Mouse (Mus musculus) liver, embryonic 11.5 days (tissue): ENCODE data around the gene Cyp2u1. TPM values are rescaled to one million over a fixed set of nuclear protein-coding genes. Genes with fewer than 3 reads are reported as not detected.
A peak's percentile ranks its signal among the peaks of the same experiment; 100 is the strongest.

ENCODE experiments used
- ATAC-seq: fragments of 200-750 bp; cut with Nextera tagmentation; replicated peaks from 2 replicates; pipeline ENCODE4 v1.8.0; 2017; ENCODE audit warnings: moderate number of reproducible peaks, mild to moderate bottlenecking, moderate TSS enrichment, moderate library complexity; ENCODE audit not compliant: low FRiP score
- DNase-seq: peaks from one replicate; pipeline ENCODE4 v3.0.0-alpha.2; 2017; ENCODE audit warnings: low spot score
- H3K27ac ChIP-seq: fragments of 300-500 bp; sonication (generic); 2 replicates; pipeline ENCODE4 v1.5.1; 2014; ENCODE audit warnings: mild to moderate bottlenecking, low read depth, low read length, control low read depth
- H3K27me3 ChIP-seq: fragments of 300-500 bp; sonication (generic); replicated peaks from 2 replicates; pipeline ENCODE4 v1.6.1; 2014; ENCODE audit warnings: low read length, mixed read lengths; ENCODE audit not compliant: control insufficient read depth, insufficient read depth
- H3K36me3 ChIP-seq: fragments of 300-500 bp; sonication (generic); 2 replicates; pipeline ENCODE4 v1.6.1; 2014; ENCODE audit warnings: mild to moderate bottlenecking, low read length, moderate library complexity, mixed read lengths; ENCODE audit not compliant: control insufficient read depth, insufficient read depth
- H3K4me1 ChIP-seq: fragments of 300-500 bp; sonication (generic); replicated peaks from 2 replicates; pipeline ENCODE4 v1.6.1; 2014; ENCODE audit warnings: low read length, mixed read lengths; ENCODE audit not compliant: control insufficient read depth, insufficient read depth
- H3K4me2 ChIP-seq: fragments of 300-500 bp; sonication (generic); 2 replicates; pipeline ENCODE4 v1.6.1; 2014; ENCODE audit warnings: mild to moderate bottlenecking, control low read depth, moderate library complexity
- H3K4me3 ChIP-seq: fragments of 300-500 bp; sonication (generic); 2 replicates; pipeline ENCODE4 v1.5.1; 2014; ENCODE audit warnings: low read depth, low read length, control low read depth
- H3K9ac ChIP-seq: fragments of 300-500 bp; sonication (generic); 2 replicates; pipeline ENCODE4 v1.6.1; 2014; ENCODE audit warnings: low read depth, low read length, control low read depth
- H3K9me3 ChIP-seq: fragments of 300-500 bp; sonication (generic); 2 replicates; pipeline ENCODE4 v1.6.1; 2016; ENCODE audit warnings: low read length, inconsistent platforms, mixed read lengths; ENCODE audit not compliant: control insufficient read depth
- WGBS: fragments of 180-500 bp; shearing (Covaris S2); extraction: QIAGEN DNeasy Blood & Tissue Kit; methylation state at CpG from one replicate; pipeline ENCODE4 v1.1.7; 2014; 5-methylcytosine and 5-hydroxymethylcytosine counted together
- polyA plus RNA-seq: library from polyadenylated mRNA; unstranded; fragments of >200 nt; fragmentation: Nextera tagmentation; extraction: Ambion mirVana; gene quantifications from 2 replicates; pipeline ENCODE4 v1.2.1, GENCODE M21; 2014

Cyp2u1 gene
- polyA plus RNA-seq, 1 experiment from 2014 or later, result 0.69 TPM

DNA sequence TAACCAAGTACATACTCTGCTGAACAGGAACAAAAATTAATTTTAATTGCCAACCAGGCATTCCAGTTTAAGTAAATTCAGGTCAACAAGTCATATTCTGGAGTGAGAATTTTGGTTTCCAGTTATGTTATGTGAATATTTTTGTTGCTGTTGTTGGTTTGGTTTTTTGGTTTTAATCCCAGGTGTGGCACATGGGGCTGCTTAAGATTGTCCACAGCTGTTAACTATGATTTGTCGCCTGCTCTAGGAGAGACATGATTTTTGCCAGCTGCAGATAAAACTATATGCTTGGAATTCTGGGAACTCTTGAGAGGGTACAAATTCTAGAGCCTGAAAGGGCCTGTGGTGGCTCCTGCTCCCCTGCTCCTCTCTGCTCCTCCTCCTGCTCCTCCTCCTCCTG lies 14.1 kb upstream of the Cyp2u1 start:
- Histone ChIP-seq H3K9ac (no peak overlapping the region), H3K27ac (no peak overlapping the region), H3K9me3 (no peaks in the 10 kb centered on the region), H3K4me3 (no peak overlapping the region), H3K4me2 (no peak overlapping the region), H3K27me3 (no peaks in the 10 kb centered on the region), H3K4me1 (no peaks in the 10 kb centered on the region), H3K36me3 (no peaks in the 10 kb centered on the region)
- 92% methylated on average over 1 of the region's 1 CpGs for WGBS
- ATAC-seq, result no peak
- DNase-seq, result no peak

DNA sequence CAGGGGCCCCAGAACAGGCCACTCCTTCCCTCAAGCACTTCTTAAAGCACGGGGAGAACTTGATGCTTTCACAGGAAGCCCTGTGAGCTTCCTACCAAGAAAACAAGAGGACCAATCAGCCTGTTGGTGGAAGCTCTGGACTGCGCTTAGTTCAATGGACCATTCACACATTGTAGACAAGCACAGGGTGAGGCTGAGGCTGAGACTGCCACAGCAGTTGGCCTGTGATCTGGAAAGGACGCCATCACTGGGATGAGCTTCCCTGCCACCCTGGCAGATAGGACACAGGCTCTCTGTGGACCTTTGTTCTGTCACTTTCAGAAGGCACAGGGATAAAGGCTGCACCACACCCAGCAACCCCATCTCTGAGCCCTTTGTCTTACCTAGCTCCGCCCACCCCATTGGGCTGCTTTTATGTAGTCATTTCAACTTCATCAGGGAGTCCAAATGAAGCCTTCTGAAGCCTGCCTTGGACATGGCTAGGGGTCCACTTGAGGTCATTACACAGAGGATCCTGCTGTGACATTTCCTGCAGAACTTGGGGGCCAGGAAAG lies 13.0 kb upstream of the Cyp2u1 start:
- no peak for ATAC-seq
- Histone ChIP-seq H3K36me3 (no peaks in the 10 kb centered on the region), H3K9me3 (no peaks in the 10 kb centered on the region), H3K4me1 (no peaks in the 10 kb centered on the region), H3K27me3 (no peaks in the 10 kb centered on the region), H3K9ac (no peak overlapping the region), H3K4me2 (no peak overlapping the region), H3K27ac (no peak overlapping the region), H3K4me3 (no peak overlapping the region)
- WGBS, result 57% methylated on average over 4 of the region's 4 CpGs
- no peak for DNase-seq

DNA sequence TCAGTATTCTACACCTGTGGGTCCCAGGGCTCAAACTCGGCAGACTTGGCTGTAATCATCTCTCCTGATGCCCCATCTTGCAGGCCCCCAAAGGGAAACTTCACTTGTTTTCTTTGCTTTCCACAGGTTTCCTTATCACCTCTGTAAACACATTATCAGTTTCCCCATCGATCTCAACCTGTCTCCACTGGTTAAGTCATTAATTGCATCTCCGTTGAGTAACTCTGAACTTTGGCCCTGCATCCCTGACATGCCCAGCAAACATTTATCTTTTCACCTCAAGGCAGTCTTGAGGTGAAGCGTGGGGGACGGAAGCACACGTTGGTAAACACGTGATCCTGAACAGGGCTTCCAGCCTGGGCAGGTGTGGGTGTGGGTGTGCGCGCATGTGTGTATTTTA lies 9.3 kb upstream of the Cyp2u1 start:
- Histone ChIP-seq H3K27me3 (no peaks in the 10 kb centered on the region), H3K4me3 (no peak overlapping the region), H3K9me3 (peaks cover 6% of the 10 kb centered on the region; the same call in 1 of the 2 replicates), H3K4me2 (peak overlapping the region; percentile 21), H3K36me3 (no peaks in the 10 kb centered on the region), H3K4me1 (no peaks in the 10 kb centered on the region), H3K9ac (no peak overlapping the region), H3K27ac (no peak overlapping the region)
- 60% methylated on average over 9 of the region's 9 CpGs for WGBS
- DNase-seq, result no peak
- no peak for ATAC-seq

DNA sequence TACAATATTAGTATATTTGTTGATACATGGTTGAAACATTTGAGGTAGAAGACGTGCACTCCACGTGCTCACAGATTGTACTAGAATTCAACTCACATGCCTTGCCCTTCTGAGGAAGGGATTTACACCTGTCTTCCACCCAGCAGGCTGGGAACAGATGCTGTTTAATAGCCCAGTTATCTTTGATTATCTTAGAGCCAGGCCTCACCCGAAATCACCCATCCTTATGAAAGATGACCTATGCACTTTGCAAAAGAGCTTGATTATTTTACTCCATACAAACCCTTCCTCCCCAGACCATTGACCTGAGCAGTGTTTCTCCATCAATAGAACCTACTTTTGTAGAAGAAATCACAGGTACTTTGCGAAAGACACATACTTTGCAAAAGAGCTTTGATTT lies 7.5 kb upstream of the Cyp2u1 start:
- 81% methylated on average over 4 of the region's 4 CpGs for WGBS

DNA sequence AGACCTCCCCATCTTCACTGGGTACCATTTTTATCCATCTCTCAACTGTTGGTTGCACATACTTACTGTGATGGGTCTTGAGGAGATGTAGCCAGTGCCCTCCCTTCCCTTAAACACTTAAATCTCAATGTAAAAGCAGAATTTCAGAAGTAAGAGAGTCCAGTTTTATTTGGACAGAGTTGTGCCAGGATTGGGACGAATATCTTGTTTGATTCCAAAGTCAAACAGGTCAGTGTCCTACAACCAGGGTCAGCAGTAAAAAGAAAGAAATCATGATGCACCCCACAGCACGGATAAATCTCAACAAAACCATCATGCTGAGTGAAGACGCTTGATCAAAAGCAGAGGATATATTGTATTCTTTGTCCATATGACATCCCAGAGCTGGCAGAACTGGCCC lies 4.8 kb upstream of the Cyp2u1 start:
- DNase-seq (no peak), ATAC-seq (no peak)
- Histone ChIP-seq H3K9me3 (peaks cover 6% of the 10 kb centered on the region; the same call in 1 of the 2 replicates), H3K4me2 (no peak overlapping the region), H3K9ac (no peak overlapping the region), H3K36me3 (no peaks in the 10 kb centered on the region), H3K4me3 (no peak overlapping the region), H3K27me3 (no peaks in the 10 kb centered on the region), H3K4me1 (no peaks in the 10 kb centered on the region), H3K27ac (no peak overlapping the region)
- WGBS, result 75% methylated on average over 3 of the region's 3 CpGs

More for the DNA sequence above, 7.5 kb upstream of the Cyp2u1 start:
- H3K27me3 ChIP-seq, result no peaks in the 10 kb centered on the region
- no peak overlapping the region for H3K27ac ChIP-seq
- DNase-seq, result no peak
- no peak overlapping the region for H3K4me3 ChIP-seq
- H3K4me2 ChIP-seq, result no peak overlapping the region
- ATAC-seq, result no peak
- H3K9me3 ChIP-seq, result peaks cover 6% of the 10 kb centered on the region; the same call in 1 of the 2 replicates
- no peaks in the 10 kb centered on the region for H3K4me1 ChIP-seq
- H3K9ac ChIP-seq, result no peak overlapping the region
- no peaks in the 10 kb centered on the region for H3K36me3 ChIP-seq

DNA sequence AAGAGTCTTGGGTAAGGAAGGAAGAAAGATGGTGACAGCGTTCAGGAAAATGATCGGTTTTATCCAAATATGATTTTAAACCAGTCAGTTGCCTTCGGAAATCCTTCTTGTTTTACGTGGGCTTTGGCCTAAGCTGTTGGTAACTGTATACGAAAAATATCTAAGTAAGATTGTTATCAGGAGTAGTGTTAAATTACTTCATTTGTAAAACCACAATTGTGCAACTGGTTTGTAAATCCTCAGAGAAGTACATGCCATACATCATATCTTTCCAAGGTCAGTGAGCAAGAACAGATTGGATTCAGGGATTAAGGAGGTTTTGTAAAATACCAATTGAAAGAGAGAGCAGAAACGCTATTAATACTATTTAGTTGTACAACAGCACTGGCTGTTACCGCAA lies 3.2 kb upstream of the Cyp2u1 start:
- peaks cover 6% of the 10 kb centered on the region; the same call in 1 of the 2 replicates for H3K9me3 ChIP-seq
- no peaks in the 10 kb centered on the region; the same call in 1 of the 2 replicates for H3K4me1 ChIP-seq
- no peak overlapping the region for H3K4me3 ChIP-seq
- DNase-seq (no peak), ATAC-seq (no peak)
- no peaks in the 10 kb centered on the region for H3K27me3 ChIP-seq
- WGBS, result 82% methylated on average over 7 of the region's 7 CpGs
- H3K4me2 ChIP-seq, result no peak overlapping the region
- no peak overlapping the region for H3K9ac ChIP-seq
- no peak overlapping the region for H3K27ac ChIP-seq
- no peaks in the 10 kb centered on the region for H3K36me3 ChIP-seq

DNA sequence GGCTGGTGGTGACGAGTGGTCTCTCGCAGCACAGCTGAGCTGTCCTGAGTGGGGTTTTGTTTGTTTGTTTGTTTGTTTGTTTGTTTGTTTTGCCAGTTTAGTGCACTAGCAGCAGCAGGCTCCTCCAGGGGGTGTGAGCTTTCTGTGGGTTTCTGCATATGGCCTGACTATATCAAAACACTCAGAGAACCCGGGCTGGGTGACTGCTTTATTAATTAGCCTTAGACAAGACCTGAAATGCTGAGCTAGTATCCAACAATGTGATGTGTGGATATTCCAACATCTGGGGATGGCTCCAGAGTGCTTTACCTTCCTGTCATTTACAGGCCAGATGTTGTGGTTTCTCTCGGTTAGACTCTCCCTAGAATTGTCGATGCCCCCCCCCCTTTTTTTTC lies 290 bp upstream of the Cyp2u1 start:
- ATAC-seq (no peak), DNase-seq (no peak)
- WGBS, result 19% methylated on average over 5 of the region's 5 CpGs
- H3K4me3 ChIP-seq, result peak overlapping the region; percentile 73
- H3K27ac ChIP-seq, result no peak overlapping the region
- H3K4me2 ChIP-seq, result peak overlapping the region; percentile 91
- no peaks in the 10 kb centered on the region for H3K36me3 ChIP-seq
- no peaks in the 10 kb centered on the region for H3K27me3 ChIP-seq
- no peaks in the 10 kb centered on the region for H3K9me3 ChIP-seq
- H3K4me1 ChIP-seq, result no peaks in the 10 kb centered on the region; the same call in 1 of the 2 replicates
- H3K9ac ChIP-seq, result peak overlapping the region; percentile 52

DNA sequence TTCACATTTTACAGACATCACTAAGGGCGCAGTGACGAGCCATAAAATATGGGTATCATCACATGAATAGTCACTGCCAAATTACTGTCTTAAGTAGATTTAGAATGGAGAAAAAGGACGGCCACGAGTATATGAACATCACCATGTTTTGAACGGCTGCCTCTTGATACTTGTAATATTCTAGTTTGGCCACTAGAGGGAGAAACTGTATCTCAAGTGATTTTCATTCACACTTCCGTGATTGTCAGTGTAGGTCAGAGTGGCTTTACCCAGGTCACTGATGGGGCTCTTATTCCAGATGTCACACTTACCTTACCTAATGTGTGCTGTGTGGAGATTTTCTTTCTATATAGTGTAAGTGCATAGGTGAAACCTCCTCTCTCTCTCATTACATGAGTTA lies 3.1 kb downstream of the Cyp2u1 start:
- 12% methylated on average over 6 of the region's 6 CpGs for WGBS
- Histone ChIP-seq H3K9ac (no peak overlapping the region), H3K4me1 (no peaks in the 10 kb centered on the region; the same call in none of the 2 replicates), H3K27ac (no peak overlapping the region), H3K9me3 (no peaks in the 10 kb centered on the region), H3K4me3 (no peak overlapping the region), H3K36me3 (no peaks in the 10 kb centered on the region), H3K4me2 (no peak overlapping the region), H3K27me3 (no peaks in the 10 kb centered on the region)
- ATAC-seq (no peak), DNase-seq (no peak)

DNA sequence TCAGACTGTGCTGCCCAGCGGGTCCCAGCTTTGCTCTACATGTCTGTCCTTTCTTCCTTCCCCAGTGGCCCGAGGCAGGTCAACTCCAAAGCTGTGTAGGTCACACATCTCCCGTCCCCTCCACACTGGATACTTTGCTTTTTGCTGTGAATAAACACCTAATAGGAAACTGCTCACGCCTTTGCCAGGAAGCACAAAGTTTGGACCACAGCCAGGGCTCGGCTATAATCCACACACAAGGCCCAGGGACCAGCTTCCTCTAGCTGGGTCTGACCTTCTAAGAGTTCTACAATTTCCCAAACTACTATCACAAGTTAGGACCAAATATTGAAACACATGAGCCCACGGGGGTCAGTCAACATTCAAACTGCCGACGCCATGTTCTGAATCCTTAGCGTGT lies 3.9 kb downstream of the Cyp2u1 start:
- DNase-seq (no peak), ATAC-seq (no peak)
- Histone ChIP-seq H3K27me3 (no peaks in the 10 kb centered on the region), H3K4me2 (no peak overlapping the region), H3K9me3 (no peaks in the 10 kb centered on the region), H3K9ac (no peak overlapping the region), H3K27ac (no peak overlapping the region), H3K4me1 (no peaks in the 10 kb centered on the region; the same call in none of the 2 replicates), H3K4me3 (no peak overlapping the region), H3K36me3 (no peaks in the 10 kb centered on the region)
- WGBS, result 78% methylated on average over 9 of the region's 9 CpGs
